Mouse (Mus musculus) layer of hippocampus, adult 2 months (tissue): ENCODE data around the gene Myom3. TPM values are rescaled to one million over a fixed set of nuclear protein-coding genes. Genes with fewer than 3 reads are reported as not detected.
"Not testable (repeated sequence)": the region's sequence is repeated elsewhere in the genome, so short reads cannot be mapped to it uniquely, and the experiment has no call there.

Experiments
- DNase-seq, 2 experiments: peaks; one replicate each; pipeline ENCODE4 v3.0.0; 2022; ENCODE audit warnings: low spot score in 2 of 2
- H3K27ac ChIP-seq: fragments of 200-600 bp; 2 replicates; pipeline ENCODE4 v1.8.1; 2022
- H3K4me3 ChIP-seq: fragments of 200-600 bp; 2 replicates; pipeline ENCODE4 v1.8.1; 2022; ENCODE audit warnings: mild to moderate bottlenecking
- CTCF ChIP-seq: fragments of 200-600 bp; conservative IDR thresholded peaks from 2 replicates; pipeline ENCODE4 v1.8.1; 2022; ENCODE audit warnings: antibody characterized with exemption, mild to moderate bottlenecking, moderate library complexity
- long read RNA-seq, 2 experiments: library from polyadenylated mRNA; stranded (forward); transcript quantifications; one replicate each; pipeline ENCODE4 v2.0.0; 2021; ENCODE audit warnings: borderline mapping rate in 2 of 2
- total RNA-seq, 2 experiments: library from RNA; stranded (reverse); gene quantifications; 2 replicates each; pipeline ENCODE4 v1.2.3; 2021

Myom3 gene
- total RNA-seq: under 1 TPM; 0.56 to 0.76 TPM
- long read RNA-seq, experiment 1, partial matches to known transcripts: 1 of 2 reads
- long read RNA-seq, experiment 1, other reads (novel, unspliced or antisense): 0 of 2 reads
- long read RNA-seq, experiment 2: 0 reads

- no peak for TF ChIP-seq CTCF
- Histone ChIP-seq H3K27ac (no peak within 1 kb of the TSS), H3K4me3 (no peak within 1 kb of the TSS)
- DNase-seq: no peak
Observed at GRCm38 (mm10) chr4:135759356-135759976, at the start of gene Myom3. TSS of gene Myom3 (plus strand) at chr4:135759715.

GRCm38 (mm10) chr4:135710392-135710791 is 49.1 kb upstream of the Myom3 start:
- DNase-seq: no peak
- TF ChIP-seq CTCF: no peak
- H3K4me3 ChIP-seq: no peak overlapping the region
- H3K27ac ChIP-seq: no peak overlapping the region

- Histone ChIP-seq H3K27ac (no peak overlapping the region), H3K4me3 (no peak overlapping the region)
- no peak for TF ChIP-seq CTCF
- peak in 1 of 2 experiments; percentile 48 for DNase-seq
Observed at GRCm38 (mm10) chr4:135714776-135715175, 44.7 kb upstream of the Myom3 start.

GRCm38 (mm10) chr4:135716438-135716837 is 43.1 kb upstream of the Myom3 start:
- DNase-seq, H3K27ac ChIP-seq, H3K4me3 ChIP-seq: not testable (repeated sequence)

- Histone ChIP-seq H3K27ac (no peak overlapping the region), H3K4me3 (no peak overlapping the region)
- peak; percentile 56 for TF ChIP-seq CTCF
- DNase-seq: no peak
Observed at GRCm38 (mm10) chr4:135722540-135723290, 36.8 kb upstream of the Myom3 start.

- no peak for TF ChIP-seq CTCF
- Histone ChIP-seq H3K4me3 (no peak overlapping the region), H3K27ac (no peak overlapping the region)
- DNase-seq: no peak
Observed at GRCm38 (mm10) chr4:135726416-135726815, 33.1 kb upstream of the Myom3 start.

GRCm38 (mm10) chr4:135727817-135728216 is 31.7 kb upstream of the Myom3 start, which contains the start of gene Il22ra1:
TSS of gene Il22ra1 (plus strand) at chr4:135728172.
- Histone ChIP-seq H3K4me3 (no peak within 1 kb of the TSS), H3K27ac (no peak within 1 kb of the TSS)
- DNase-seq: no peak
- no peak for TF ChIP-seq CTCF

- DNase-seq: peak in 1 of 2 experiments; percentile 42
- no peak overlapping the region for H3K27ac ChIP-seq
- no peak for TF ChIP-seq CTCF
Observed at GRCm38 (mm10) chr4:135730204-135730603, 29.3 kb upstream of the Myom3 start.

GRCm38 (mm10) chr4:135730951-135731350 is 28.6 kb upstream of the Myom3 start:
- no peak overlapping the region for H3K4me3 ChIP-seq
- no peak overlapping the region for H3K27ac ChIP-seq
- DNase-seq: no peak
- TF ChIP-seq CTCF: no peak

More at GRCm38 (mm10) chr4:135730204-135730603, 29.3 kb upstream of the Myom3 start:
- H3K4me3 ChIP-seq: no peak overlapping the region

- no peak overlapping the region for H3K27ac ChIP-seq
- H3K4me3 ChIP-seq: no peak overlapping the region
- peak; percentile 36 to 58 for DNase-seq
- peak; percentile 56 for TF ChIP-seq CTCF
Observed at GRCm38 (mm10) chr4:135733901-135734300, 25.6 kb upstream of the Myom3 start.

GRCm38 (mm10) chr4:135736903-135737302 is 22.6 kb upstream of the Myom3 start:
- H3K4me3 ChIP-seq: no peak overlapping the region
- TF ChIP-seq CTCF: no peak
- H3K27ac ChIP-seq: no peak overlapping the region
- no peak for DNase-seq

- DNase-seq: no peak
- TF ChIP-seq CTCF: no peak
- H3K4me3 ChIP-seq: no peak overlapping the region
- H3K27ac ChIP-seq: no peak overlapping the region
Observed at GRCm38 (mm10) chr4:135738237-135738636, 21.3 kb upstream of the Myom3 start.

- H3K27ac ChIP-seq: no peak overlapping the region
- no peak for DNase-seq
- no peak for TF ChIP-seq CTCF
- H3K4me3 ChIP-seq: no peak overlapping the region
Observed at GRCm38 (mm10) chr4:135739148-135739547, 20.4 kb upstream of the Myom3 start.
